Mouse (Mus musculus) liver, embryonic 14.5 days (tissue): ENCODE data around the gene Ubiad1. TPM values are rescaled to one million over a fixed set of nuclear protein-coding genes. Genes with fewer than 3 reads are reported as not detected.
A peak's percentile ranks its signal among the peaks of the same experiment; 100 is the strongest.

Experiments used
- ATAC-seq: fragments of 200-750 bp; cut with Nextera tagmentation; 2 replicates; pipeline ENCODE4 v1.8.0; 2017; ENCODE audit warnings: moderate number of reproducible peaks, mild to moderate bottlenecking, moderate library complexity; ENCODE audit not compliant: insufficient read depth
- DNase-seq, 3 experiments: peaks; one replicate each; pipeline ENCODE4 v3.0.0-alpha.2; 2012 to 2013; ENCODE audit warnings: low read depth in 3 of 3, low spot score in 3 of 3
- H3K27ac ChIP-seq: fragments of 300-500 bp; sonication (generic); 2 replicates; pipeline ENCODE4 v1.5.1; 2014; ENCODE audit warnings: moderate library complexity, mild to moderate bottlenecking, control low read depth, inconsistent platforms
- H3K27me3 ChIP-seq: fragments of 300-500 bp; sonication (generic); 2 replicates; pipeline ENCODE4 v1.6.1; 2014; ENCODE audit warnings: mild to moderate bottlenecking, low read length, moderate library complexity; ENCODE audit not compliant: control insufficient read depth, insufficient read depth
- H3K36me3 ChIP-seq: fragments of 300-500 bp; sonication (generic); replicated peaks from 2 replicates; pipeline ENCODE4 v1.6.1; 2014; ENCODE audit warnings: low read depth; ENCODE audit not compliant: control insufficient read depth, insufficient read depth
- H3K4me1 ChIP-seq, 2 experiments: fragments of 200-500 bp in 1 of 2; fragments of 300-500 bp in 1 of 2; sonication (generic) in 1 of 2; replicated peaks; 2 replicates each; pipeline ENCODE4 v1.6.1; 2012 to 2014; ENCODE audit warnings: antibody characterized with exemption in 1 of 2, inconsistent platforms in 1 of 2, low read length in 1 of 2; ENCODE audit not compliant: control insufficient read depth in 2 of 2, insufficient read depth in 2 of 2
- H3K4me2 ChIP-seq: fragments of 300-500 bp; sonication (generic); 2 replicates; pipeline ENCODE4 v1.6.1; 2014; ENCODE audit warnings: low read depth, mild to moderate bottlenecking, control low read depth, moderate library complexity
- H3K4me3 ChIP-seq, 2 experiments: fragments of 200-500 bp in 1 of 2; fragments of 300-500 bp in 1 of 2; sonication (generic) in 1 of 2; 2 replicates each; pipeline ENCODE4 v1.5.1; 2012 to 2014; ENCODE audit warnings: low read depth in 2 of 2, low read length in 2 of 2, mild to moderate bottlenecking in 2 of 2, control low read depth in 1 of 2, inconsistent platforms in 1 of 2, moderate library complexity in 1 of 2; ENCODE audit not compliant: insufficient read depth in 1 of 2
- H3K9ac ChIP-seq: fragments of 300-500 bp; sonication (generic); replicated peaks from 2 replicates; pipeline ENCODE4 v1.6.1; 2014; ENCODE audit warnings: mild to moderate bottlenecking, control low read depth, moderate library complexity
- H3K9me3 ChIP-seq: fragments of 300-500 bp; sonication (generic); 2 replicates; pipeline ENCODE4 v1.6.1; 2016; ENCODE audit warnings: low read length, mixed read lengths; ENCODE audit not compliant: control insufficient read depth
- CTCF ChIP-seq: IDR thresholded peaks from 2 replicates; pipeline ENCODE4 v1.5.1; 2016; ENCODE audit warnings: antibody characterized with exemption, low read depth, control low read depth
- EP300 ChIP-seq: IDR thresholded peaks from 2 replicates; pipeline ENCODE4 v1.6.1; 2016; ENCODE audit warnings: antibody characterized with exemption, low read depth
- WGBS: fragments of 180-500 bp; shearing (Covaris S2); extraction: QIAGEN DNeasy Blood & Tissue Kit; methylation state at CpG from one replicate; pipeline ENCODE4 v1.1.7; 2014; ENCODE audit not compliant: insufficient replicate concordance; 5-methylcytosine and 5-hydroxymethylcytosine counted together
- polyA plus RNA-seq, 2 experiments: library from polyadenylated mRNA; depleted of rRNA in 1 of 2; stranded (reverse) in 1 of 2; unstranded in 1 of 2; fragments of >200 nt; fragmentation: Nextera tagmentation in 1 of 2; extraction: Ambion mirVana in 1 of 2; gene quantifications; 2 replicates each; pipeline versions ENCODE4 v1.2.1 to v1.2.3; 2012 to 2014

Ubiad1 gene
- polyA plus RNA-seq (2012; rRNA removed) (6.0 and 6.4 TPM in 2 replicates), polyA plus RNA-seq (2014; fragmentation: Nextera tagmentation; extraction: Ambion mirVana) (7.3 and 7.9 TPM in 2 replicates)

DNA sequence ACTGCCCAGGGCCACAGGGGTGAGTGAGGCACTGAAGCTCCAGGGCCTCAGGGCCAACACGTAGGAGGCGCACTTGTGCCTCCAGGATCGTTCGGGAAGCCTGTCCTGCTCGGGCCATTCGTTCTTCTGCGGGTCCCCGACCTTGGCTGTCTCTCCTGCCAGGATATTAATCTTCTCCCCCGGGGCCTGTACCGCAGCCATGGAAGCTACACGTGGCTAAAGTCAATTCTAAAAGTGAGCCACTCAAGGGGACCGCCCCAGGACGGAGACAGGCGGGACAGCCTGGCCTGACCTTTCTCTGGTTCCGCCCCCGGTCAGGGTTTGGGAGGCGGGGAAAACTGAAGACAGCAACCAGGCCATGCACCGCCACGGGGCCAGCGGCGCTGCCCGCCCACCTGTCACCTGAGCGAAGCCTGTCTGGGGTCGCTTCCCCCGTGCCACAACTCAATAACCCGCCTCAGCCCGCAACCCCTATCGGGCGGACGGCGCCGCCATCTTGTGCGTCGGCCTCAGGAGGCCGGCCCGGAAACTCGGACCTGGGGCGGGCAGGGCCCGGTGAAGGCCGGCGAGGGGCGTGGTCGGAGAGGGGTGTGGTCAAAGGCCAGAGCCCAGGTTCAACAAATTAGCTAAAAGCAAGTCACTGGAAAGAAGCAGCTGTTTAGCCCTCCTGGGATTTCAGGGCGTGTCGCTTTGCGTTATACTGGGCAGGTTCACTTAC is at the start of gene Ubiad1:
TSS of gene Ubiad1 (minus strand) at position 522 of the 718 bp plus-strand sequence.
- Histone ChIP-seq H3K4me3 (peak within 1 kb of the TSS; percentile 78 to 79), H3K4me2 (peak within 1 kb of the TSS; percentile 93), H3K9ac (peak within 1 kb of the TSS; percentile 85), H3K27ac (peak within 1 kb of the TSS; percentile 38), H3K36me3 (no peaks in the 10 kb centered on the region), H3K4me1 (peaks cover 15 to 23% of the 10 kb centered on the region in 2 experiments), H3K27me3 (no peaks in the 10 kb centered on the region), H3K9me3 (no peaks in the 10 kb centered on the region)
- peak; percentile 71 for ATAC-seq
- WGBS: under 1% methylated on average over 46 of the region's 46 CpGs
- TF ChIP-seq EP300: 0 out of 2 replicates have a peak, but pooled peaks have one; percentile 4
- TF ChIP-seq CTCF: peak; percentile 58
- DNase-seq: peak; percentile 72 to 85 (median 76)

DNA sequence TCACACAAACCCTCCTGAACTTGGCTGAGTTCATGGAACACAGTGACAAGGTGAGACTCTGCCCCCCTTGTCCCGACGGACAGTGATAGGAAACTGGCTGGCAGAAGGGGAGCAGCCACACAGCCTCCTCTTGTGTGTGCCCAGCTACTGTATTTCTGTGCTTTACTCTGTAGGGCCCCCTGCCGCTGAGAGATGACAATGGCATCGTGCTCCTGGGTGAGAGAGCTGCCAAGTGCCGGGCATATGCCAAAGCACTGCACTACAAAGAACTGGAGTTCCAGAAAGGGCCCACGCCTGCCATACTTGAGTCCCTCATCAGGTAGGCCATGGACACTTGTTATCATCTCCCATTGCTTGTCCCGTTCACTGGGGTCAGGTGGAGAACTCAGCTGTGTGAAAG is 46.9 kb upstream of the Ubiad1 start:
- DNase-seq: no peak
- H3K9ac ChIP-seq: no peak overlapping the region
- H3K4me2 ChIP-seq: no peak overlapping the region
- TF ChIP-seq EP300 (no peak), CTCF (no peak)
- H3K27me3 ChIP-seq: no peaks in the 10 kb centered on the region
- ATAC-seq: no peak
- H3K27ac ChIP-seq: no peak overlapping the region
- peaks cover 22% of the 10 kb centered on the region for H3K36me3 ChIP-seq
- no peaks in the 10 kb centered on the region for H3K9me3 ChIP-seq
- H3K4me1 ChIP-seq: no peaks in the 10 kb centered on the region
- no peak overlapping the region for H3K4me3 ChIP-seq
- WGBS: 80% methylated on average over 7 of the region's 7 CpGs

DNA sequence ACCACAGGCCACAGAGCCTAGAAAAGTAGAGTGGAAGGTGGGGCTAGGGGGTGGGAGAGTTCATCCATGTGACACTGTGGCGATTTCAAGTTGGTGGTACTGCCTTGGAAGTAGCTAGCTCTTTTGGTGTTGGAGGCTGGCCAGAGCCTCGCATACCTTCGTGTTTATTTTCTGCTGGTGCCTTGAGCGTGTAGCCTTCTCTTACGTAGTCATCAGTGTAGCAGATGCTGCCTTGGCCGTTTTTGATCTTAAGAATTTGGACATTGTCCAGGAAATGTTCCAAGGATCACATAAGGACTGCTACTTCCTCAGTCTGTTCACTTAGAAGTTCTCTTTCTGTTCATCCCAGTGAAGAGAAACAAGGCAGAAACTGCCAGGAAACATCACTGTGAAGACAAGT is 45.9 kb upstream of the Ubiad1 start:
- H3K27me3 ChIP-seq: no peaks in the 10 kb centered on the region
- no peak for ATAC-seq
- H3K36me3 ChIP-seq: peaks cover 28% of the 10 kb centered on the region
- no peak overlapping the region for H3K4me3 ChIP-seq
- no peak overlapping the region for H3K27ac ChIP-seq
- H3K9ac ChIP-seq: no peak overlapping the region
- H3K4me1 ChIP-seq: no peaks in the 10 kb centered on the region
- H3K4me2 ChIP-seq: no peak overlapping the region
- no peaks in the 10 kb centered on the region for H3K9me3 ChIP-seq
- 81% methylated on average over 6 of the region's 6 CpGs for WGBS
- TF ChIP-seq CTCF (no peak), EP300 (no peak)
- DNase-seq: no peak

DNA sequence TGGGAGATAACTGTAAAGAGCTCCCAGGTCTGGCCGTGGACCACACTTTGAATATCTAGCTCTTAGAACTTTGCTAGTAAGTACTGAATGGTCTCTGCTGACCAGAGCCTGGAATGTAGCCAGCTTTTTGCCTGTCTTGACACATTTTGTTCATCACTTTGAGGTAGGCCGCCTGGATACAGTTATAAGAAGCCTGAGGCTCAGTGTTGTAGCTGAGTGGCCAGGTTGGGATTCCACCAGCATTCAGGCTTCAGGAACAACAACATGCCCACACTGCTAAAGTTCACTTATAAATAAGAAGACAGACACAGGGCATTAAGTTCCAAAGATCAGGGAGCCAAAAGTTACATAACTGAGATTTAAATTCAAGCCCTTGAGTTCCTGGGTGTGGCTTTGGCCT is 43.3 kb upstream of the Ubiad1 start:
- peaks cover 28% of the 10 kb centered on the region for H3K36me3 ChIP-seq
- no peak overlapping the region for H3K4me3 ChIP-seq
- no peaks in the 10 kb centered on the region for H3K4me1 ChIP-seq
- TF ChIP-seq CTCF: no peak
- TF ChIP-seq EP300: no peak
- no peak overlapping the region for H3K27ac ChIP-seq
- no peak overlapping the region for H3K9ac ChIP-seq
- DNase-seq (no peak), ATAC-seq (no peak)
- no peaks in the 10 kb centered on the region for H3K27me3 ChIP-seq
- no peak overlapping the region for H3K4me2 ChIP-seq
- 64% methylated on average over 2 of the region's 2 CpGs for WGBS
- no peaks in the 10 kb centered on the region for H3K9me3 ChIP-seq

DNA sequence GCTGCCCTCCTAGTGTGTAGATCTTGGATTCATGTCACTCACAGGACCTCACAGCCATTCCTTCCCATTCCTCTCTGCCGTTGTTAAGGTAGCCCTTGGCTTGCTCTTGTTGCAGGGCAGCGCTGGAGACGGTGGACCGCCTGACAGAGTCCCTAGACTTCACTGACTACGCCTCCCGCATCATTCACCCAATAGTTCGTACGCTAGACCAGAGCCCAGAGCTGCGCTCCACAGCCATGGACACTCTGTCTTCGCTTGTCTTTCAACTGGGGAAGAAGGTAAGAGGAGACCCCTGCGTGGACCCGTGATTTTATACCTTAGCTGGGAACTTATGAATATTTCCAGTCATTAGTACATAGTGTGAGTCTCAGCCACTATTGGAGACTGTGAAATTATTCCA is 39.9 kb upstream of the Ubiad1 start:
- H3K27me3 ChIP-seq: no peaks in the 10 kb centered on the region
- H3K4me3 ChIP-seq: no peak overlapping the region
- DNase-seq: no peak
- peaks cover 26% of the 10 kb centered on the region for H3K36me3 ChIP-seq
- 87% methylated on average over 12 of the region's 12 CpGs for WGBS
- H3K4me1 ChIP-seq: no peaks in the 10 kb centered on the region
- ATAC-seq: no peak
- H3K9me3 ChIP-seq: no peaks in the 10 kb centered on the region
- no peak overlapping the region for H3K4me2 ChIP-seq
- no peak for TF ChIP-seq CTCF
- no peak for TF ChIP-seq EP300
- H3K27ac ChIP-seq: no peak overlapping the region
- H3K9ac ChIP-seq: no peak overlapping the region
